ENCODE assay signal across 8 mouse cellular contexts in the genomic region with DNA sequence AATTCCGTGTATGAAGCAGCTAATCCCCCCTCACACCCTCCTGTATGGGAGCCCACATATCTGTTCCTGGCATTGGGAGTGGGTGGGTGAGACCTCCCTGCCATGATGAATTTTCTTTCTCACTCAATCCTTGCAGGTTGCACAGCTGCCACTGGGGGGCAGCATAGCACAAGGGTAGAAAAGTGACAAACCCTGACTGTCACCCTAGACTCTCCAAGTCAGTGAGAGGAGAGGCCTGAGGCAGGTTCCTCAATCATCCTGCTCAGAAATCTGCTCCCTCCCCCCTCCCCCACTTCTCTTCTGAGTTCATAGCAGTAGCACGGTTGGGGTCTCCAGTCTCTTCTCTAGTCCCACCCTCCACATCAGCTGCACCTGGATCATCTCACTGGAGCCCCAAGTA. TPM values are rescaled to one million over a fixed set of nuclear protein-coding genes. Genes with fewer than 3 reads are reported as not detected.
DNase-seq lines count a peak whose midpoint lies in the region; ATAC-seq and TF ChIP-seq lines count a peak whose summit lies in the region.

No protein-coding gene starts in this region.

- TF ChIP-seq POLR2A in testis, adult 2 months (IDR thresholded peaks at IDR 0.05; ENCODE audit: control insufficient read depth, low read depth, low read length) = no peak
- no peak for TF ChIP-seq POLR2A in cortical plate, adult 2 months (IDR thresholded peaks at IDR 0.05; ENCODE audit: extremely low read depth, insufficient read depth, low read length)
- TF ChIP-seq POLR2A in spleen, adult 2 months (IDR thresholded peaks at IDR 0.05; ENCODE audit: low read depth, low read length) = no peak

- no peaks in the 10 kb centered on the region for H3K4me1 ChIP-seq in testis, adult 2 months (ENCODE audit: control insufficient read depth, insufficient read depth, low read length)
- no peaks in the 10 kb centered on the region for H3K4me1 ChIP-seq in cortical plate, adult 2 months (ENCODE audit: control insufficient read depth, insufficient read depth, low read length)
- H3K4me1 ChIP-seq in limb, embryonic 10.5 days = peaks cover 7% of the 10 kb centered on the region
- H3K4me1 ChIP-seq in midbrain, embryonic 13.5 days (replicated peaks) = no peaks in the 10 kb centered on the region
- 0 out of 2 replicates have a peak, but pooled peaks cover 4% of the 10 kb centered on the region for H3K4me1 ChIP-seq in spleen, adult 2 months (ENCODE audit: control insufficient read depth, insufficient read depth, insufficient read length)

- H3K4me3 ChIP-seq in testis, adult 2 months (ENCODE audit: control insufficient read depth, low read depth, low read length) = no peak overlapping the region
- H3K4me3 ChIP-seq in cortical plate, adult 2 months (ENCODE audit: insufficient read depth, low read length) = no peak overlapping the region
- no peak overlapping the region for H3K4me3 ChIP-seq in limb, embryonic 10.5 days
- H3K4me3 ChIP-seq in midbrain, embryonic 13.5 days (replicated peaks) = no peak overlapping the region
- H3K4me3 ChIP-seq in spleen, adult 2 months (ENCODE audit: extremely low read depth, insufficient read depth, insufficient read length) = no peak overlapping the region

- H3K27ac ChIP-seq in testis, adult 2 months (ENCODE audit: control insufficient read depth, insufficient read depth, low read depth, low read length) = no peak overlapping the region
- H3K27ac ChIP-seq in cortical plate, adult 2 months (ENCODE audit: insufficient read depth, low read length) = no peak overlapping the region
- no peak overlapping the region for H3K27ac ChIP-seq in limb, embryonic 10.5 days
- no peak overlapping the region for H3K27ac ChIP-seq in midbrain, embryonic 13.5 days
- H3K27ac ChIP-seq in spleen, adult 2 months (ENCODE audit: insufficient read depth, low read length) = no peak overlapping the region

- peak; percentile 77; the same call in 1 of the 2 replicates for TF ChIP-seq CTCF in testis, adult 2 months (IDR thresholded peaks at IDR 0.05; ENCODE audit: control insufficient read depth, insufficient read depth, insufficient replicate concordance, low read depth, low read length)
- peak; percentile 91 for TF ChIP-seq CTCF in cortical plate, adult 2 months (IDR thresholded peaks at IDR 0.05; ENCODE audit: extremely low read depth, insufficient read depth, low read length)
- peak; percentile 71; the same call in 1 of the 2 replicates for TF ChIP-seq CTCF in spleen, adult 2 months (IDR thresholded peaks at IDR 0.05; ENCODE audit: extremely low read depth, insufficient read depth, insufficient read length, insufficient replicate concordance)

- no peak overlapping the region for H3K9ac ChIP-seq in midbrain, embryonic 13.5 days (replicated peaks)

- 20% methylated on average over 2 of the region's 2 CpGs for WGBS in limb, embryonic 10.5 days
- WGBS in midbrain, embryonic 13.5 days = 32% methylated on average over 2 of the region's 2 CpGs
- 20% methylated on average over 2 of the region's 2 CpGs for WGBS in spleen, adult 2 months

- intact Hi-C loops in gastrocnemius, postnatal 14 days (cut with DNase I; ENCODE audit: low total_unique reads) = loop anchor here (5.0 kb wide), 1 partner anchor 96 kb away; no protein-coding TSS in a partner anchor

- no peak for DNase-seq in testis, postnatal 14 days (ENCODE audit: low spot score)
- DNase-seq in gastrocnemius, postnatal 14 days = peak; percentile 69
- DNase-seq in kidney, adult 18-20 months = peak; percentile 83
- DNase-seq in limb, embryonic 10.5 days (ENCODE audit: low spot score) = peak; percentile 85
- DNase-seq in spleen, adult 2 months (ENCODE audit: low read depth in 1 of 2, low spot score in 2 of 2) = peak; percentile 41 to 62

- H3K9me3 ChIP-seq in limb, embryonic 10.5 days (replicated peaks) = no peaks in the 10 kb centered on the region
- no peaks in the 10 kb centered on the region for H3K9me3 ChIP-seq in midbrain, embryonic 13.5 days

- peak; percentile 64 for ATAC-seq in midbrain, embryonic 13.5 days

- H3K36me3 ChIP-seq in testis, adult 2 months (ENCODE audit: control insufficient read depth, insufficient read depth, low read length) = no peaks in the 10 kb centered on the region; the same call in 1 of the 2 replicates
- peaks cover 45% of the 10 kb centered on the region for H3K36me3 ChIP-seq in limb, embryonic 10.5 days
- peaks cover 83% of the 10 kb centered on the region for H3K36me3 ChIP-seq in midbrain, embryonic 13.5 days
- H3K36me3 ChIP-seq in spleen, adult 2 months (ENCODE audit: control insufficient read depth, insufficient read depth, low read length) = peaks cover 71% of the 10 kb centered on the region

- H3K27me3 ChIP-seq in testis, adult 2 months (ENCODE audit: control insufficient read depth, insufficient read depth, low read length) = no peaks in the 10 kb centered on the region
- no peaks in the 10 kb centered on the region for H3K27me3 ChIP-seq in limb, embryonic 10.5 days (ENCODE audit: low read depth, poor library complexity, severe bottlenecking)
- no peaks in the 10 kb centered on the region for H3K27me3 ChIP-seq in midbrain, embryonic 13.5 days
- H3K27me3 ChIP-seq in spleen, adult 2 months (ENCODE audit: control insufficient read depth, insufficient read depth, low read length) = no peaks in the 10 kb centered on the region

- no peak overlapping the region for H3K4me2 ChIP-seq in midbrain, embryonic 13.5 days (replicated peaks)

RNA-seq across cellular contexts. Expression of gene Gpr68, which starts 28.1 kb away (rescaled TPM):
- polyA plus RNA-seq in testis, adult 2 months (2012; rRNA removed) = 2.9 and 3.1 TPM in 2 replicates
- polyA plus RNA-seq in cortical plate, adult 2 months (2012; rRNA removed) = 11.0 and 11.6 TPM in 2 replicates
- under 1 TPM in 1 of 2 experiments, not detected in 1; 0.18 TPM for total RNA-seq in gastrocnemius, postnatal 14 days (2021)
- polyA plus RNA-seq in limb, embryonic 10.5 days (2016; fragmentation: Nextera tagmentation; extraction: Ambion mirVana) = 0.23 and 0.30 TPM in 2 replicates
- 1.5 and 1.6 TPM in 2 replicates for polyA plus RNA-seq in midbrain, embryonic 13.5 days (2015; fragmentation: Nextera tagmentation; extraction: Ambion mirVana)
- 14.0 and 18.2 TPM in 2 replicates for polyA plus RNA-seq in spleen, adult 2 months (2012; rRNA removed)
